Mouse (Mus musculus) forebrain, embryonic 13.5 days (tissue): ENCODE measurements around the gene Grcc10. TPM values are rescaled to one million over a fixed set of nuclear protein-coding genes. Genes with fewer than 3 reads are reported as not detected.

Experiments used
- ATAC-seq: fragments of 200-750 bp; cut with Nextera tagmentation; 2 replicates; pipeline ENCODE4 v1.8.0; 2017
- H3K27ac ChIP-seq: fragments of 300-500 bp; sonication (generic); 2 replicates; pipeline ENCODE4 v1.5.1; 2015; ENCODE audit warnings: inconsistent platforms, mild to moderate bottlenecking, moderate library complexity
- H3K27me3 ChIP-seq: fragments of 300-500 bp; sonication (generic); 2 replicates; pipeline ENCODE4 v1.6.1; 2015; ENCODE audit warnings: mild to moderate bottlenecking, inconsistent platforms
- H3K36me3 ChIP-seq: fragments of 300-500 bp; sonication (generic); 2 replicates; pipeline ENCODE4 v1.6.1; 2015; ENCODE audit warnings: mild to moderate bottlenecking, inconsistent platforms; ENCODE audit not compliant: poor library complexity, severe bottlenecking
- H3K4me1 ChIP-seq: fragments of 300-500 bp; sonication (generic); 2 replicates; pipeline ENCODE4 v1.6.1; 2015; ENCODE audit warnings: inconsistent platforms
- H3K4me2 ChIP-seq: fragments of 300-500 bp; sonication (generic); 2 replicates; pipeline ENCODE4 v1.6.1; 2015; ENCODE audit warnings: inconsistent platforms, mild to moderate bottlenecking, moderate library complexity
- H3K4me3 ChIP-seq: fragments of 300-500 bp; sonication (generic); 2 replicates; pipeline ENCODE4 v1.5.1; 2015; ENCODE audit warnings: mild to moderate bottlenecking, inconsistent platforms
- H3K9ac ChIP-seq: fragments of 300-500 bp; sonication (generic); 2 replicates; pipeline ENCODE4 v1.6.1; 2015; ENCODE audit warnings: mild to moderate bottlenecking, inconsistent platforms
- H3K9me3 ChIP-seq: fragments of 300-500 bp; sonication (generic); replicated peaks from 2 replicates; pipeline ENCODE4 v1.6.1; 2016; ENCODE audit warnings: inconsistent platforms
- whole genome bisulfite sequencing: fragments of 180-500 bp; shearing (Covaris S2); methylation state at CpG from one replicate; pipeline ENCODE4 v1.1.7; 2015; 5-methylcytosine and 5-hydroxymethylcytosine counted together
- polyA plus RNA-seq: library from polyadenylated mRNA; unstranded; fragments of >200 nt; fragmentation: Nextera tagmentation; extraction: Ambion mirVana; gene quantifications from 2 replicates; pipeline ENCODE4 v1.2.1, GENCODE M21; 2015

Gene Grcc10
- polyA plus RNA-seq, 1 experiment from 2014 or later: 699 TPM

GRCm38 (mm10) chr6:124722876-124723473, 18.2 kb downstream of the Grcc10 start:
- 76% methylated on average over 6 of the region's 6 CpGs for WGBS
- H3K36me3 ChIP-seq: peaks cover under 1% of the 10 kb centered on the region; the same call in 1 of the 2 replicates
- H3K9ac ChIP-seq: no peak overlapping the region
- no peaks in the 10 kb centered on the region for H3K27me3 ChIP-seq
- no peak overlapping the region for H3K4me2 ChIP-seq
- no peak for ATAC-seq
- no peak overlapping the region for H3K4me3 ChIP-seq
- no peaks in the 10 kb centered on the region for H3K4me1 ChIP-seq
- H3K27ac ChIP-seq: no peak overlapping the region
- H3K9me3 ChIP-seq: no peaks in the 10 kb centered on the region

- Histone ChIP-seq H3K4me3 (no peak overlapping the region), H3K9ac (no peak overlapping the region; the same call in 1 of the 2 replicates), H3K9me3 (no peaks in the 10 kb centered on the region), H3K4me1 (no peaks in the 10 kb centered on the region; the same call in 1 of the 2 replicates), H3K27me3 (no peaks in the 10 kb centered on the region), H3K36me3 (peaks cover 22% of the 10 kb centered on the region), H3K27ac (no peak overlapping the region), H3K4me2 (no peak overlapping the region)
- no peak for ATAC-seq
- 61% methylated on average over 11 of the region's 11 CpGs for WGBS
These were observed 20.3 kb downstream of the Grcc10 start for GRCm38 (mm10) chr6:124720904-124721303.

- Histone ChIP-seq H3K9ac (peak overlapping the region; percentile 13; the same call in 1 of the 2 replicates), H3K36me3 (peaks cover 36% of the 10 kb centered on the region), H3K9me3 (no peaks in the 10 kb centered on the region), H3K27ac (no peak overlapping the region), H3K4me3 (no peak overlapping the region), H3K4me1 (no peaks in the 10 kb centered on the region; the same call in 1 of the 2 replicates), H3K4me2 (no peak overlapping the region), H3K27me3 (no peaks in the 10 kb centered on the region)
- WGBS: 71% methylated on average over 7 of the region's 7 CpGs
- ATAC-seq: no peak
These were observed 21.7 kb downstream of the Grcc10 start for GRCm38 (mm10) chr6:124719354-124719978.

GRCm38 (mm10) chr6:124718703-124719102, 22.5 kb downstream of the Grcc10 start:
- Histone ChIP-seq H3K9ac (no peak overlapping the region), H3K27me3 (no peaks in the 10 kb centered on the region), H3K36me3 (peaks cover 42% of the 10 kb centered on the region), H3K4me2 (no peak overlapping the region), H3K4me3 (no peak overlapping the region), H3K27ac (no peak overlapping the region), H3K4me1 (peaks cover 4% of the 10 kb centered on the region), H3K9me3 (no peaks in the 10 kb centered on the region)
- ATAC-seq: no peak
- 62% methylated on average over 15 of the region's 16 CpGs for WGBS

GRCm38 (mm10) chr6:124717968-124718367, 23.2 kb downstream of the Grcc10 start:
- 81% methylated on average over 13 of the region's 13 CpGs for WGBS
- no peak for ATAC-seq
- Histone ChIP-seq H3K9me3 (no peaks in the 10 kb centered on the region), H3K27ac (no peak overlapping the region), H3K36me3 (peaks cover 43% of the 10 kb centered on the region), H3K4me3 (no peak overlapping the region), H3K4me1 (peaks cover 11% of the 10 kb centered on the region), H3K4me2 (no peak overlapping the region), H3K9ac (no peak overlapping the region), H3K27me3 (no peaks in the 10 kb centered on the region)

- no peaks in the 10 kb centered on the region for H3K27me3 ChIP-seq
- WGBS: 66% methylated on average over 20 of the region's 20 CpGs
- H3K4me1 ChIP-seq: peaks cover 15% of the 10 kb centered on the region
- H3K4me2 ChIP-seq: no peak overlapping the region
- H3K36me3 ChIP-seq: peaks cover 43% of the 10 kb centered on the region
- no peak overlapping the region for H3K4me3 ChIP-seq
- no peak for ATAC-seq
- H3K9me3 ChIP-seq: no peaks in the 10 kb centered on the region
- no peak overlapping the region for H3K9ac ChIP-seq
- no peak overlapping the region for H3K27ac ChIP-seq
These were observed 24.2 kb downstream of the Grcc10 start for GRCm38 (mm10) chr6:124716864-124717490.

- 22% methylated on average over 11 of the region's 11 CpGs for WGBS
- peak overlapping the region; percentile 99 for H3K4me2 ChIP-seq
- peak overlapping the region; percentile 94 for H3K9ac ChIP-seq
- H3K4me3 ChIP-seq: peak overlapping the region; percentile 98
- H3K36me3 ChIP-seq: peaks cover 56% of the 10 kb centered on the region
- H3K9me3 ChIP-seq: no peaks in the 10 kb centered on the region
- H3K27ac ChIP-seq: peak overlapping the region; percentile 61; the same call in 1 of the 2 replicates
- H3K27me3 ChIP-seq: no peaks in the 10 kb centered on the region
- H3K4me1 ChIP-seq: peaks cover 37% of the 10 kb centered on the region
- ATAC-seq: no peak
These were observed 28.3 kb downstream of the Grcc10 start for GRCm38 (mm10) chr6:124712918-124713317.

GRCm38 (mm10) chr6:124711824-124712782, 29.1 kb downstream of the Grcc10 start, which contains the start of the genes Emg1 and Phb2:
Gene Emg1 (minus strand): TSS chr6:124712178.
Gene Phb2 (plus strand): TSS chr6:124712336.
- peak; percentile 97 for ATAC-seq

GRCm38 (mm10) chr6:124708289-124708889, 32.8 kb downstream of the Grcc10 start:
- WGBS: 94% methylated on average over 10 of the region's 10 CpGs
- Histone ChIP-seq H3K9me3 (no peaks in the 10 kb centered on the region), H3K4me2 (no peak overlapping the region), H3K4me1 (peaks cover 31% of the 10 kb centered on the region), H3K27ac (no peak overlapping the region), H3K27me3 (no peaks in the 10 kb centered on the region), H3K4me3 (no peak overlapping the region), H3K36me3 (peaks cover 51% of the 10 kb centered on the region), H3K9ac (no peak overlapping the region)
- ATAC-seq: no peak

More at GRCm38 (mm10) chr6:124711824-124712782, 29.1 kb downstream of the Grcc10 start, which contains the start of the genes Emg1 and Phb2:
- Histone ChIP-seq H3K27ac (peak within 1 kb of the TSS; percentile 78), H3K4me3 (peak within 1 kb of the TSS; percentile 98), H3K9me3 (no peaks in the 10 kb centered on the region), H3K27me3 (no peaks in the 10 kb centered on the region), H3K4me2 (peak within 1 kb of the TSS; percentile 99), H3K4me1 (peaks cover 37% of the 10 kb centered on the region), H3K9ac (peak within 1 kb of the TSS; percentile 94), H3K36me3 (peaks cover 56% of the 10 kb centered on the region)
- under 1% methylated on average over 75 of the region's 76 CpGs for WGBS

- Histone ChIP-seq H3K9ac (no peak overlapping the region), H3K9me3 (no peaks in the 10 kb centered on the region), H3K27me3 (no peaks in the 10 kb centered on the region), H3K36me3 (peaks cover 73% of the 10 kb centered on the region), H3K4me1 (peaks cover 21% of the 10 kb centered on the region), H3K4me3 (no peak overlapping the region), H3K4me2 (no peak overlapping the region), H3K27ac (no peak overlapping the region)
- 90% methylated on average over 5 of the region's 5 CpGs for WGBS
- no peak for ATAC-seq
These were observed 35.0 kb downstream of the Grcc10 start for GRCm38 (mm10) chr6:124706061-124706627.

- Histone ChIP-seq H3K27me3 (no peaks in the 10 kb centered on the region), H3K4me3 (no peak overlapping the region), H3K4me1 (peaks cover 4% of the 10 kb centered on the region), H3K9ac (no peak overlapping the region), H3K27ac (no peak overlapping the region), H3K4me2 (no peak overlapping the region), H3K9me3 (no peaks in the 10 kb centered on the region), H3K36me3 (peaks cover 88% of the 10 kb centered on the region)
- ATAC-seq: no peak
- WGBS: 98% methylated on average over 2 of the region's 2 CpGs
These were observed 36.8 kb downstream of the Grcc10 start for GRCm38 (mm10) chr6:124704417-124704816.
